Mouse (Mus musculus): ENCODE measurements at regions not wholly inside any gene's neighbourhood (a gene's known extent, or its start where the extent isn't known, plus 50 kb on each side); places are given as distances from the start of the nearest gene placed in this dataset.

DNA sequence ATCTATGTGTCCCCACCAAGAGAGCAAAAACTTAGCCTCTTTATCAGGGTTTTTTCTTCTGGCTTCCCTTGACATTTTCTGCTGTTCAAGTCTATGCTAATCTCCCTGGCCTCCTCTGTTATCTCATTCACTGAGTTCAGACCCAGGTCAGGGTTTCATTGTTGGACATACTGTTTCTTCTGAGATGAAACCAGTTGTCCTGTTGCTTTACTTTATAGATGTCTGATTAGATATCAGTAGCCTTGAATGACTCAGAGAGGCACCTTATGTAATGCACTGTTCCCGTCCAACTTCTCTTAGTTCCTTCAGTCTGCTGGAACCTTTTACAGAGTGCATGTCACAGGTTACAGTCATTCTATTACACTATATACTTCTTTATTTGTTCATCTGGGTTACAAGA lies 93.5 kb upstream of the Nsun6 start:
- TF ChIP-seq CTCF (IDR thresholded peaks at IDR 0.05; ENCODE audit: low read depth): no peak
- TF ChIP-seq EP300 (IDR thresholded peaks at IDR 0.05; ENCODE audit: low read depth): no peak

All from liver, postnatal 0 days (tissue).